Mouse (Mus musculus) T-helper 1 cell (primary cell): ENCODE measurements around the gene Magi2.

ENCODE experiments used
- in situ Hi-C: fragments of 300-600 bp; cut with MboI, MseI; formaldehyde crosslinking; loops from one replicate; pipeline ENCODE4 v1.15.1; 2025; ENCODE audit warnings: high pct_unique_total_duplicates

Gene Magi2

DNA sequence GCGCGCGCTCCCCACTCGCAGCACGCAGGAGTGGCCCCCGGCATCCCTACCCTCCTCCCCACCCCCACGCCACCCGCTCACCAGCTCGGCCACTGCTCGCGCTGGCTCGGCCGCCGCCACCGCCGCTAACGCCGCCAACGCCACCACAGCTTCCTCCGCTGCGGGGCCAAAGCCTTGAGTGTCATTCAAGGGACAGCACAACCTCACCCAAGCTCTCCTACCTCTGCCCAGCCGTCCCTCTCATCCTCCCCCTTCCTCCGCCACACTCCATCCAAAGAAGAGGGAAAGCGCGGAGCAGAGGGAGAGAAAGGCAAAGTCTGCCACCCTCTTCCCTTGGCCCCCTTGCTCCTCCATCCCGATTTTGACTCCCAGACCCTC, at the start of gene Magi2:
Gene Magi2, plus strand, starts transcription at position 171 of the 378 bp plus-strand sequence.
- in situ Hi-C loops, result no loop called here

GRCm38 (mm10) chr5:19178594-19178993, 48.2 kb upstream of the Magi2 start:
- in situ Hi-C loops, result no loop called here

DNA sequence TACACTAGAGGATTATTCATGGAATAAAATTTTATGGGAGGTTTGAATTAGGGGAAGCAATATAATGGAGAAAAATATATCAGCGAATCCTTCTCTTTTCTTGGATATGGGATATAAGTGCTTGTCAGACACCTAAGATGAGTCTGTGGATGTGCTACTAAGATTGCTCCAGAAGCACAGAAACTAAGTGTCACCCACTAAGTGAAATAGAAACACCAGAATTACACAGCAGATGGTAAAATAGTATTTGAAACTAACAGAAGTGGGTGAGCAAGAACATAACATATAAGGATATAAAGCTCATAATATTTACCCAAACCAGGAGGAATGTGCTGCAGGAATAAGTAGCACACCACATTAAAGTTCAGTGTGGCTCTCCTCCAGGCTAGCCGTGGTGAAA, 40.7 kb upstream of the Magi2 start:
- in situ Hi-C loops, result no loop called here

DNA sequence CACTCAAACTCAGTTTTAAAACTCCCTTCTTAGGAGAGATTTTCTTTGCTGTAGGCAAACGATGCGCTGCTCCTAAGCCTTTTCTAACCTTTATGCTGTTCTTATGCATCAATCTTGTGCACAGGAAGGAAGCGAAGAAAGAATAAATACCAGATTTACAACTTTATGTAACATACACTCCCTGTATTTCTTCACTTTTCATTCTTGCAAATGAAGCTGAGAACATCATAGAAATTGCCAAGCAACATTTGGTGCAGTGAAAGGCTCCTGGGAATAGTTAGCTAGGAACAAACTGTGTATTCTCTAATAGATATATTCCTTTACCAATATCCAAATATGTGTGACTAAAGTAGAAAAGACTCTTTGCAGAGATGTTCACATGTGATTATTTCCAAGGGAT, 15.2 kb upstream of the Magi2 start:
- in situ Hi-C loops, result no loop called here

DNA sequence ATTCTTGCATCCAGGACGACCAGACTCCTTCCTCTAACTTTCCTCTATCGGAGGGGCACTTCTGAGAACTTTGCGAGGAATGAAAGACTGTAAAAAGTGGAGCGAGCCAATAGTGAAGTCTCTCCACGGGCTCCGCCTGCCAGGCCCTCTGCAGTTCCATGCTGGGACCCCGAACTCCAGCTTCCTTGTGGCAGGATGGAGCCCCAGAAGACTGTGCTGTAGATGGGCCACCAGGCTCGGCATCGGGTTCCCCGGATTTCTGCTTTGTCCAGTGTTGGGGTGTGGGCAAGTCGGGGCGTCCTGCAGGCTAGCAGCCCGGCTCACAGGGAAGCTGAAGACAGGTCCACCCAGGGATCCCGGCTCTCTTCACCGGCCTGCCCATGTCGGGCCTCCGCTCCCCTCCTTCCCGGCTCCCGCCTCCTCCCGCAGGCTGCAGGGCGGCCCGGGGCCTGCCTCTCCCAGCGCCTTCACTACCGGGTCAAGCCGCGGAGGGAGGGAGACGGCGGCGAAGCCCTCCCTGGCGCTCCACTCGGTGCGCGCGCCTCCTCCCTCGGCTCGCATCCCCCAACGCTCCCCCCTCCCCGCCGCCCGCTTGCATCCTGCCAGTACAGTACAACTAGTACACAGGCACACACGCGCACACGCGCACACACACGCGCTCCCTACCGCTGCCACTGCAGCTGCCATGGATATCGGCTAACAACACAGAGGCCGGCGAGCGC, 531 bp upstream of the Magi2 start:
- in situ Hi-C loops, result no loop called here

DNA sequence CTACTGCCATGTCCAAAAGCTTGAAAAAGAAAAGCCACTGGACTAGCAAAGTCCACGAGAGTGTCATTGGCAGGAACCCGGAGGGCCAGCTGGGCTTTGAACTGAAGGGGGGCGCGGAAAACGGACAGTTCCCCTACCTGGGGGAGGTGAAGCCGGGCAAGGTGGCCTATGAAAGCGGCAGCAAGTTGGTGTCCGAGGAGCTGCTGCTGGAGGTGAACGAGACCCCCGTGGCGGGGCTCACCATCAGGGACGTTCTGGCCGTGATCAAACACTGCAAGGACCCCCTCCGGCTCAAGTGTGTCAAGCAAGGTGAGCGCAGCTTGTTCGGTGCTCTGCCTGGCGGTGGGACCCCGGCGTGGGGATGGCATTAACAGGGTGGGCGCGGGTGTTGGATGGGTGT, 445 bp downstream of the Magi2 start:
- in situ Hi-C loops, result no loop called here

GRCm38 (mm10) chr5:19227791-19228331, 1.0 kb downstream of the Magi2 start:
- in situ Hi-C loops, result no loop called here

DNA sequence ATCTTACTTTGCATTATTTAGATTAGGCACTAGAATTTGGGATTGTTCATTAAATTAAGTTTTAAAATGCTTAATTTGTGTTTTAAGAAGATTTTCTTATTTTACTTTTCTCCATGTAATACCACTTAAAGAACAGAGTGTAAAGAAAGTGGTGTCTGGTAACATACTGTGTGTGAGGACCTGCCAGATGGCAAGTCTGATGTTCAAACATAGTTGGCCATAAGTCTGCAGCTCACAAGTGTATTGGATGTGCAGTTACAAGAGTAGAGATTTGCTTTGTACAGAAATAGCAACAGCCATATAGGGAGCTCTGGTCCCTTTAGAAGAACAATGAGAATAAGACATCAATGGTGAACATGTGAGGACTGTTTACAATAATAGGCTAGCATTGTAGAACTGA, 15.0 kb downstream of the Magi2 start:
- in situ Hi-C loops, result no loop called here

GRCm38 (mm10) chr5:19246426-19246825, 19.6 kb downstream of the Magi2 start:
- in situ Hi-C loops, result no loop called here

DNA sequence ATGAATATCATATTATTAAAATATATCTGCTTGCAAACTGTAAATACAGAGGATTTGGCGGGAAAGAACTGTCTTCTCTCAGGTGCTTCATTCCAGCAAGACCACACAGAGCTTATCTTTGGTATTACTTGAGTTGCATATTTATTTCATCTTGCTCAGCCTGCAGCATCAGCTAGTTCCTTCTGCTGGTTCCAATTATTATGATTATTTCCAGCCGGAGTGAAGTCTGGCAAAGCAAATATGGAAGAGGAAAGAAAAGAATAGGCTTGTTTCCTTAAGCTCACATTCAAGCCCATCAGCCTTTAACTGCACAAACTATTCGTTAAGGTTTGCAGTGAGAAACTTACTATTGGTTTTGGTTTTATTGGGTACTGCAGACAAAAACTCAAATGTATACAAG, 20.4 kb downstream of the Magi2 start:
- in situ Hi-C loops, result no loop called here

DNA sequence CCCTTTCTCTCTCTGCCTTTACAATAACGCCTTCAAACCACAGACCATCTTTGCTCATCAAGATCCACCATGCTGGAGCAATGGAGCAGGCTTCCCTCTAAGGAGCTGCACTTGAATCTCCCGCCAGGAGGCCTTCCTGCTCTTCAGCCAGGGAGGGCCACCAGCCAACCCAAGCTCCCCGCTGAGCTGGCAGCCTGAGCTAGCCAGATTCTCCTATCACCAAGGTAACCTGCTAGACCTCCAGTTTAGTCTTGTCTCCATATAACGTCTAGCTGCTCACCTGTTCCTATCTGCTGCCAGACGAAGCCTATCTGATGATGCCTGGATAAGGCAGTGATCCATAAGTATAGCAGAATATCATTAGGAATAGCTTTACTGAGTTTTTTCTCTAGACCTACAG, 36.0 kb downstream of the Magi2 start:
- in situ Hi-C loops, result no loop called here

GRCm38 (mm10) chr5:19264627-19265026, 37.8 kb downstream of the Magi2 start:
- in situ Hi-C loops, result no loop called here

GRCm38 (mm10) chr5:19292581-19292980, 65.7 kb downstream of the Magi2 start:
- in situ Hi-C loops, result no loop called here

DNA sequence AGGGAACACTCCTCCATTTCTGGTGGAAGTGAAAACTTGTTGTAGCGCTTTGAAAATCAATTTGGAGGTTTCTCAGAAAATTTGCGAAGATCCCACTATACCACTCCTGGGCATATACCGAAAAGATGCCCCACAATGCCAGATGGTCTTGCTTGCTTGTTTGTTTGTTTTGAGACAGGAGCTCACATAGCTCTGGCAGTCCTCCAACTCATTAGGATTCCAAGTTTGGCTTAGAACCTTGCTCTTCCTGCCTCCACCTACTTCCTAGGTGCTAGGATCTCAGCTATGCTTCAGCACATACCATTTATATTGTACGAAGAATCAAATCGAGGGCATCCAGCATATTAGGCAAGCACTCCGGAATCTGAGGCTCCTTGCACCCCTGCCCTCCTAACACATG, 79.8 kb downstream of the Magi2 start:
- in situ Hi-C loops, result no loop called here

DNA sequence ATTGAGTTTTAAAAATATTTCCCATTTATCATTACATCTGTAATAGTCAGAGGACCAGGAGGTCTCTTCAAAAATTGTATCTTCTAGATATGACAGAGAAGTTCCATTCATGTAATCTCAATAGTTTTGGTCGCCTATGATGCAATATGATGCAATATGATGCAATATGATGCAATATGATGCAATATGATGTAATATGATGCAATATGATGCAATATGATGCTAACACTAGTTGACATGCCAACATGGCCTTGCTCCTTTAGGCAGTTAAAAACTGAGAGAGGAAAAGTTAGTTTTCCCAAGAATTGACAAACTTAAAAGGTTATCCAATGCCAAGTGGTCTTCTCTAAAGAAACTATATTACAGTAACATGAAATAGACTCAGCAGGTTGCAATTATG, 83.0 kb downstream of the Magi2 start:
- in situ Hi-C loops, result no loop called here

DNA sequence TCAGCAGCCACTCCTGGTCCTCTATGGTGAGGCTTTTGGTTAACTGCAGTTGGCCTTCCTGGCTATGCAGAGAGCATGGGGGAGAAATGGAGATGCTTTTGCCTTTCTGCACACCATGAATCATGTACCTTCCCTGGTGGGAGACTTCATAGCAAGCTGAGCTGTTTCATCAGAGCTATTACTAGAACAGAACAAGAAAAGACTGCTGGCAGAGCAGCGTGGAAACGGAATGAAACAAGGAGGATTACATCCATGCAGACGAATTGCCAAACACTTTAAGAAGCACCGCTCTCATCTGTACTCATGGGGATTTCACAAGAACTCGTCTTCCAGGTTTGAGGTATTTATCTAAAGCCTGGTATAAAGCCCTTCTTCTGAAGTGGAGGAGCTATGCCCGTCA, 95.7 kb downstream of the Magi2 start:
- in situ Hi-C loops, result no loop called here

GRCm38 (mm10) chr5:19337561-19337960, 110.7 kb downstream of the Magi2 start:
- in situ Hi-C loops, result no loop called here

GRCm38 (mm10) chr5:19368175-19368574, 141.3 kb downstream of the Magi2 start:
- in situ Hi-C loops, result no loop called here

GRCm38 (mm10) chr5:19395876-19396275, 169.0 kb downstream of the Magi2 start:
- in situ Hi-C loops, result no loop called here

GRCm38 (mm10) chr5:19400299-19400698, 173.5 kb downstream of the Magi2 start:
- in situ Hi-C loops, result loop anchor here (5.0 kb wide), 1 partner anchor 928 kb away; no protein-coding TSS in a partner anchor

DNA sequence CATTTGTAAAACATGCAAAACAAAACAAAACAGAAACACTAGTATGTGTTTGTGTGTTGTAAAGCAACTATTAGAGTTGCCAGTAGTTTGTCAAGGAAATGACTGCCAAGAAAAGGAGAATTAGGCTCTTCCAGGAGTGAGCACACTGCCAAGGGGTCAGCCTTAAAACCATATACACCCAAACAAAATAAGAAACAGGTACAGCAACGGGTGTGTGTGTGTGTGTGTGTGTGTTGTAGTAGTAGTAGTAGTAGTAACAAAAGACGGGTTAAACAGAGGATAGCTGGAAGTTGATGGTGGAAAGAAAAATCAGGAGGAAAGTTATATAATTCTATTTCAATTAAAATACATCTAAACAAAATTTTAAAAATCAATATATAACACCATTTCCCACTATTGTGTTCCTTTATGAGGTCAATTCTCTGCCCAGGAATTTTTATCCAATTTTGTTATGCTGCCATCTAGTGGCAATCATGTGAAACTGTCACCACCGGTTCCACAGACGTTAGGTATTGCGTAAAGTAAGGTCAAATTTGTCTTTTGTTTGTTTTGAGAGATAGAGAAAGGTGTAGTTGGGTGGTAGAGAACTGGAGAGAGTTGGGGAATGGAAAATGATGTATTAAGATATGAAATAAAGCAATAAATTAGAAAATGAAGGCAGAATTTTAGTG, 174.0 kb downstream of the Magi2 start:
- in situ Hi-C loops, result loop anchor here (5.0 kb wide), 1 partner anchor 929 kb away; no protein-coding TSS in a partner anchor

- in situ Hi-C loops, result loop anchor here (5.0 kb wide), 1 partner anchor 932 kb away; no protein-coding TSS in a partner anchor
Measured at GRCm38 (mm10) chr5:19404268-19404667, 177.4 kb downstream of the Magi2 start.

DNA sequence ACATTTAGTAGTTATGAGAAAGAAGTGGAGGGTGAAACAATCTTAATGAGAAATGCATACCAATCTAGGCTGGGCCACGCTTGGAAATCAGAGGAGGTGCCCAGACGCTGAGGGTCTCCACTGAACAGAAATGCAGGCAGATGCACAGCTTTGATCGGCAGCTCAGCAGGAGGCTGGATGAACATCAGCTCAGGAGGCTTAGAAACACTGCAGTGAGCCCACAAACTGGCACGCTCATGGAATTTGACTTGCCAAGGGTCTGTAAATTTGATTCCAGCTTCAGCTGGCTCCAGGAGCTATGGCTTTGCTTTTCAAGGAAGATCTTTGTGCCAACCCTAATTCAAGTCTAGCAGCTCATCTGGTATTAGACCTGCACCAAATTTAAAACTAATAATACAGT, 187.7 kb downstream of the Magi2 start:
- in situ Hi-C loops, result no loop called here
